Mouse (Mus musculus): ENCODE results near the gene Smg6. TPM values are rescaled to one million over a fixed set of nuclear protein-coding genes. Genes with fewer than 3 reads are reported as not detected.

Gene Smg6
- polyA plus RNA-seq, 1 experiment from 2014 or later: 14.6 TPM

GRCm38 (mm10) chr11:75118141-75118540, 192.5 kb downstream of the Smg6 start:
- Histone ChIP-seq H3K4me2 (ENCODE audit: low read length) (no peak overlapping the region), H3K4me1 (ENCODE audit: control insufficient read depth, insufficient read depth, low read length) (no peaks in the 10 kb centered on the region), H3K27me3 (ENCODE audit: control insufficient read depth, insufficient read depth, low read depth, low read length) (no peaks in the 10 kb centered on the region), H3K27ac (ENCODE audit: low read length) (no peak overlapping the region), H3K4me3 (ENCODE audit: low read depth, low read length) (no peak overlapping the region), H3K9me3 (replicated peaks; ENCODE audit: control insufficient read depth, low read length, poor library complexity, severe bottlenecking) (no peaks in the 10 kb centered on the region), H3K9ac (ENCODE audit: low read depth, low read length) (no peak overlapping the region), H3K36me3 (ENCODE audit: control insufficient read depth, insufficient read depth, low read length) (no peaks in the 10 kb centered on the region)
- no peak for ATAC-seq
- 96% methylated on average over 2 of the region's 2 CpGs for WGBS

DNA sequence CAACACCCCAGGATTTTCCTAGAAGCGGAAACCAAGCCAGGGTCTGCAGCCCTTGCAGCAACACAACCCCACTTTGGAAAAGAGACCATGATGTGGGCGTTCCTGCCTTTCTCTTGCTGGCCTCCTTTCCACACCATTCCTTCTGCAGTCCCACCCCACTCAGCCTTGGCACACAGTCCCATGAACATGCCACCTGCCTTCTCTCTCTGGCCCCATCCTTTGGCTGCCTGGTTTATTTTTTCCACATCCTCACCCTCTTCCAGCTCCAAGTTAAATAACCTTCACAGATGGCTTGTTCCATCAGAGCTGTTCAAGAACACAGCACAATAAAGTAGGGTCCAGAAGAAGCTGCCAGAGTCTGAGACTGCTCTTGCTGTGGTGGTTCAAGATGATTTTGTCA, 193.7 kb downstream of the Smg6 start:
- Histone ChIP-seq H3K9me3 (replicated peaks; ENCODE audit: control insufficient read depth, low read length, poor library complexity, severe bottlenecking) (no peaks in the 10 kb centered on the region), H3K9ac (ENCODE audit: low read depth, low read length) (no peak overlapping the region), H3K4me2 (ENCODE audit: low read length) (no peak overlapping the region), H3K27me3 (ENCODE audit: control insufficient read depth, insufficient read depth, low read depth, low read length) (no peaks in the 10 kb centered on the region), H3K4me1 (ENCODE audit: control insufficient read depth, insufficient read depth, low read length) (no peaks in the 10 kb centered on the region), H3K27ac (ENCODE audit: low read length) (no peak overlapping the region), H3K36me3 (ENCODE audit: control insufficient read depth, insufficient read depth, low read length) (no peaks in the 10 kb centered on the region), H3K4me3 (ENCODE audit: low read depth, low read length) (no peak overlapping the region)
- no peak for ATAC-seq
- 100% methylated on average over 2 of the region's 2 CpGs for WGBS

- H3K27ac ChIP-seq (ENCODE audit: low read length): no peak overlapping the region
- H3K36me3 ChIP-seq (ENCODE audit: control insufficient read depth, insufficient read depth, low read length): no peaks in the 10 kb centered on the region
- H3K9me3 ChIP-seq (replicated peaks; ENCODE audit: control insufficient read depth, low read length, poor library complexity, severe bottlenecking): no peaks in the 10 kb centered on the region
- H3K4me2 ChIP-seq (ENCODE audit: low read length): no peak overlapping the region
- no peak overlapping the region for H3K9ac ChIP-seq (ENCODE audit: low read depth, low read length)
- H3K4me1 ChIP-seq (ENCODE audit: control insufficient read depth, insufficient read depth, low read length): no peaks in the 10 kb centered on the region
- H3K27me3 ChIP-seq (ENCODE audit: control insufficient read depth, insufficient read depth, low read depth, low read length): no peaks in the 10 kb centered on the region
- no peak for ATAC-seq
- no peak overlapping the region for H3K4me3 ChIP-seq (ENCODE audit: low read depth, low read length)
- WGBS: 88% methylated on average over 3 of the region's 3 CpGs
Observed at GRCm38 (mm10) chr11:75119841-75120240, 194.2 kb downstream of the Smg6 start.

GRCm38 (mm10) chr11:75121348-75121747, 195.7 kb downstream of the Smg6 start:
- Histone ChIP-seq H3K9me3 (replicated peaks; ENCODE audit: control insufficient read depth, low read length, poor library complexity, severe bottlenecking) (no peaks in the 10 kb centered on the region), H3K27ac (ENCODE audit: low read length) (no peak overlapping the region), H3K27me3 (ENCODE audit: control insufficient read depth, insufficient read depth, low read depth, low read length) (no peaks in the 10 kb centered on the region), H3K4me3 (ENCODE audit: low read depth, low read length) (no peak overlapping the region), H3K36me3 (ENCODE audit: control insufficient read depth, insufficient read depth, low read length) (no peaks in the 10 kb centered on the region), H3K4me1 (ENCODE audit: control insufficient read depth, insufficient read depth, low read length) (no peaks in the 10 kb centered on the region), H3K4me2 (ENCODE audit: low read length) (no peak overlapping the region), H3K9ac (ENCODE audit: low read depth, low read length) (no peak overlapping the region)
- 93% methylated on average over 1 of the region's 1 CpGs for WGBS
- ATAC-seq: no peak

DNA sequence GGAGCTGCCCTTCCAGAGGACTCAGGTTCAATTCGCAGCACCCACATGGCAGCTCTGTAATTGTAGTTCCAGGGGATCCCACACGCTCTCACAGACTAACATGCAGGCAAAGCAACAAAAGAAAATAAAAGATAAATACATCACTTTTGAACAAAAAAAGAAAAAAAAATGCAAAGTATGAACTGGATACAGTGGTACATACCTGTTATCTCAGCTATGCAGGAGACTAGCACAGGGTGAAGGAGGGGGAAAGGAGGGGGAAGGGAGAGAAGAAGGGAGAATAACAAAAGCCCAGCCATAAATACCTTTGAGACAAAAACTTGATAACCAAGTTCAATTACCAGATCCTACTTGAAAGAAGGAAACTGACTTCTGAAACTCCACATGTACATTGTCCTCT, 198.8 kb downstream of the Smg6 start:
- H3K4me1 ChIP-seq (ENCODE audit: control insufficient read depth, insufficient read depth, low read length): no peaks in the 10 kb centered on the region
- no peaks in the 10 kb centered on the region for H3K27me3 ChIP-seq (ENCODE audit: control insufficient read depth, insufficient read depth, low read depth, low read length)
- no peak for ATAC-seq
- no peaks in the 10 kb centered on the region for H3K36me3 ChIP-seq (ENCODE audit: control insufficient read depth, insufficient read depth, low read length)
- H3K9me3 ChIP-seq (replicated peaks; ENCODE audit: control insufficient read depth, low read length, poor library complexity, severe bottlenecking): no peaks in the 10 kb centered on the region
- WGBS: 92% methylated on average over 2 of the region's 2 CpGs
- no peak overlapping the region for H3K4me3 ChIP-seq (ENCODE audit: low read depth, low read length)
- H3K9ac ChIP-seq (ENCODE audit: low read depth, low read length): no peak overlapping the region
- H3K27ac ChIP-seq (ENCODE audit: low read length): no peak overlapping the region
- no peak overlapping the region for H3K4me2 ChIP-seq (ENCODE audit: low read length)

- H3K4me2 ChIP-seq (ENCODE audit: low read length): no peak overlapping the region
Observed at GRCm38 (mm10) chr11:75126384-75126783, 200.8 kb downstream of the Smg6 start.

GRCm38 (mm10) chr11:75129481-75129880, 203.9 kb downstream of the Smg6 start:
- no peak overlapping the region for H3K4me3 ChIP-seq (ENCODE audit: low read depth, low read length)
- no peaks in the 10 kb centered on the region for H3K36me3 ChIP-seq (ENCODE audit: control insufficient read depth, insufficient read depth, low read length)
- peaks cover 10% of the 10 kb centered on the region for H3K4me1 ChIP-seq (ENCODE audit: control insufficient read depth, insufficient read depth, low read length)
- H3K4me2 ChIP-seq (ENCODE audit: low read length): no peak overlapping the region
- no peak for ATAC-seq
- H3K9me3 ChIP-seq (replicated peaks; ENCODE audit: control insufficient read depth, low read length, poor library complexity, severe bottlenecking): no peaks in the 10 kb centered on the region
- H3K27ac ChIP-seq (ENCODE audit: low read length): no peak overlapping the region
- no peak overlapping the region for H3K9ac ChIP-seq (ENCODE audit: low read depth, low read length)
- H3K27me3 ChIP-seq (ENCODE audit: control insufficient read depth, insufficient read depth, low read depth, low read length): no peaks in the 10 kb centered on the region
- WGBS: 97% methylated on average over 6 of the region's 6 CpGs

More at GRCm38 (mm10) chr11:75126384-75126783, 200.8 kb downstream of the Smg6 start:
- Histone ChIP-seq H3K9me3 (replicated peaks; ENCODE audit: control insufficient read depth, low read length, poor library complexity, severe bottlenecking) (no peaks in the 10 kb centered on the region), H3K27me3 (ENCODE audit: control insufficient read depth, insufficient read depth, low read depth, low read length) (no peaks in the 10 kb centered on the region), H3K27ac (ENCODE audit: low read length) (no peak overlapping the region), H3K4me1 (ENCODE audit: control insufficient read depth, insufficient read depth, low read length) (no peaks in the 10 kb centered on the region), H3K4me3 (ENCODE audit: low read depth, low read length) (no peak overlapping the region), H3K36me3 (ENCODE audit: control insufficient read depth, insufficient read depth, low read length) (no peaks in the 10 kb centered on the region), H3K9ac (ENCODE audit: low read depth, low read length) (no peak overlapping the region)
- 96% methylated on average over 3 of the region's 3 CpGs for WGBS
- ATAC-seq: no peak

GRCm38 (mm10) chr11:75131300-75131699, 205.7 kb downstream of the Smg6 start:
- ATAC-seq: no peak
- H3K9ac ChIP-seq (ENCODE audit: low read depth, low read length): no peak overlapping the region
- 91% methylated on average over 4 of the region's 4 CpGs for WGBS
- H3K4me2 ChIP-seq (ENCODE audit: low read length): no peak overlapping the region
- H3K36me3 ChIP-seq (ENCODE audit: control insufficient read depth, insufficient read depth, low read length): no peaks in the 10 kb centered on the region
- peaks cover 10% of the 10 kb centered on the region for H3K4me1 ChIP-seq (ENCODE audit: control insufficient read depth, insufficient read depth, low read length)
- H3K4me3 ChIP-seq (ENCODE audit: low read depth, low read length): no peak overlapping the region
- no peaks in the 10 kb centered on the region for H3K9me3 ChIP-seq (replicated peaks; ENCODE audit: control insufficient read depth, low read length, poor library complexity, severe bottlenecking)
- no peak overlapping the region for H3K27ac ChIP-seq (ENCODE audit: low read length)
- H3K27me3 ChIP-seq (ENCODE audit: control insufficient read depth, insufficient read depth, low read depth, low read length): no peaks in the 10 kb centered on the region

GRCm38 (mm10) chr11:75132278-75132677, 206.7 kb downstream of the Smg6 start:
- Histone ChIP-seq H3K4me3 (ENCODE audit: low read depth, low read length) (no peak overlapping the region), H3K27me3 (ENCODE audit: control insufficient read depth, insufficient read depth, low read depth, low read length) (no peaks in the 10 kb centered on the region), H3K36me3 (ENCODE audit: control insufficient read depth, insufficient read depth, low read length) (no peaks in the 10 kb centered on the region), H3K27ac (ENCODE audit: low read length) (no peak overlapping the region), H3K4me1 (ENCODE audit: control insufficient read depth, insufficient read depth, low read length) (peaks cover 10% of the 10 kb centered on the region), H3K4me2 (ENCODE audit: low read length) (no peak overlapping the region), H3K9ac (ENCODE audit: low read depth, low read length) (no peak overlapping the region), H3K9me3 (replicated peaks; ENCODE audit: control insufficient read depth, low read length, poor library complexity, severe bottlenecking) (no peaks in the 10 kb centered on the region)
- WGBS: 70% methylated on average over 5 of the region's 5 CpGs
- ATAC-seq: peak; percentile 36; the same call in 1 of the 2 replicates

Data from midbrain, embryonic 16.5 days (tissue).